Mouse (Mus musculus) MEL-GATA-1-ER (cell line): ENCODE data around the gene Kcnk4.

Experiments
- DNase-seq: peaks from one replicate; pipeline ENCODE4 v3.0.0-alpha.2; 2012; ENCODE audit warnings: low read depth; ENCODE audit errors: extremely low read depth

Kcnk4 gene

DNA sequence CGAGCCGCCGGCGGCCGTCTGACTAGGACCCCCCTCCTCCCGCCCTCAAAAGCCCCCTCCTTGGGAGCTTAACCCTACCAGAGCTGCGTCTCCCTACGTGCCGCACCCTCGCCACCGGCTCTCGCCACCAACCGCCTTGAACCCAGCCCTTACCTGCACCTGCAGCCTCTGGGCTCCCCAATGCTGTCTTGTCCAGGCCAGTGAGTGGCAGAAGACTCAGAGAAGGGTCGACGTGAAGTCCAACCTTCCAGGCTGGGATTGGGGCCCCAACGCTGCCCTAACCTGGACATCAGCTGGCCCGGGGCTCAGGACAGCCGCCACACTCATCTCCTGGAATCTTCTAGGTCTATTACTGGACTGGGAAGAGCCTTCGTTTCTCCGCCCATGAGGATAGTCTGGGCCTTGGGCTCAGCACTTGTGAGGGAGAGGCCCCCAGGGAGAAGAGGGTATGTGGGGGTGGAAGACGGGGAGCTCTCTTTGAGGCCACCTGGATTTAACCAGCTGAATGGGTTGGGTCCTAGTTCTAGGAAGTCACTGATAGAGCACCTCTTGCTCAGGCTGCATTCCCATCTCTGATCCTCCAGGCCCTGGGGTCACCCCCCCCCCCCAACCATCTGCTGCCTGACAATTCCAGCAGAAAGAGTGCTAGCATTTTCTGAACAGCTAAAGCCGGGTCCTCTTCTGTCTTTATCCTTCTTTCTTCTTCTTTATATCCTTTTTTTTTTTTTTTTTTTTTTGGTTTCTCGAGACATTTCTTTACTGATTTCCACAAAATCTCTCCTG lies at the start of gene Kcnk4:
Gene Kcnk4, minus strand, starts transcription at position 321 of the 783 bp plus-strand sequence.
- no peak for DNase-seq

DNA sequence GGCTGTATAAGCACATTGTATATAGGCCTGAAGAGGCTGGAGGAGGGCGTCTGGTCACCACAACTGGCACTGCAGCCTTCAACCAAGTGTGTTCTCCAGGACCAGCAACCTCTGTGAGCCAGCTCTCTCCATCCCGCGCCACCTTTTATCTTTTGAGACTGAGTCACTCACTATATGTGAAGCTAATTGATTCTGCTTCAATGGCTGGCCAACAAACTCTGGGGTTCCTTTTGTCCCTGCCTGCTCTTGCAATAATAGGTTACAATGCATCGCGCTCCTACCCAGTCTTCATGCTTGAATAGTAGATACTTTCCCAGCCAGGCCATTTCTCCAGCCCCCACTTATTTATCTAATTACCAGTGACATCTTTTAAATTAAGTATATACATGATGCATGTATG lies 49.3 kb upstream of the Kcnk4 start:
- no peak for DNase-seq

DNA sequence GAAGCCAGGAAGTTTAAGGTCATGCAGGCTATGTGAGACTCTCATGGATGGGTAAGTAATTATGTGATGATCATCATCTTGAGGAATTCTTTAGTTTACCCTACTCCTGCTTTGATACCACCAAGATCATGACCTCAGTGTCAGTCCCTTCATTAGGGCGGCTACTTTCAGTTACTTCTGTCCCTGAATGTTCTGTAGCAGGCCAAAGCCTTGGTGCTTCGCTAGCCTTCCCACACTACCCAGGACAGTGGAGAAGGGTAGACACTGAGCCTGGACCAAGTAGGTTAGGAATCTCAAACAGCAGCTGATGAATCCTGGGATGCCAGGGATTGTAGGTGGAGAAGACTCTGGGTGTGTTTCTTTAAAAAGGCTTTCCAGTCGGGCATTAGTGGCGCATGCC lies 47.1 kb upstream of the Kcnk4 start:
- DNase-seq, result no peak

DNA sequence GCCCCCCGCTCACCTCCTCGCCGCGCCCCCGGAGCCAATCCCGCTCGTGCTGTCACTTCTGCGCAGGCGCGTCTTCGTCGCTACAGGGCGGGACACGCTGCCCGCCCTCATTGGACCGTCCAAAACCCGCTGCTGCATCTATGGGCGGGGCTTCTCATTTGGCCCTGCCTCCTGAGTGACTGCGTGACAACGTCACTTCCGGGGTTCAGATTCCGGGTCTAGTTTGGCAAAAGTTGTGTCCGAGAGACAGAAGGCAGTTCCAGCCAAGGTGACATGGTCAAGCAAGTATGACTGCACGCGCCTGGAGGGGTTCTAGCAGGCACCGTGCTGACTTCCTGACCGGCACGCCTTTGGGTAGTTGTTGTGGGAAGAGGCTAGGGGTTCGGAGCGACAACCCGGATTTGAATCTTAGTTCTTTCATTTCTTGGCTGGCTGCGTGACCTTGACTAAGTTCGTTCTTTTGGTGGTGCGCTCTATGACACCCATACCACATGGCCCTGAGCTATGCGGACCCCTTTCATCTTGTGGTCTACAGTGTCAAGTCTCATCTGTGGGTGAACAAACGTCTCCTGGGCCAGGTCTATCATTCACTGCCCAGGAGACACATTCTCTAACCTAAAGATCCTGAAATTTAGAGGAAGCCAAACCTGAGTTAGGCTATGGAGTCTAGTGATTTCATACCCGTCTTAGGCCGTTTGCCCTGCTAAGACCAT lies 46.2 kb upstream of the Kcnk4 start, which contains the start of gene Fkbp2:
Gene Fkbp2, minus strand, starts transcription at position 121 of the 713 bp plus-strand sequence.
- peak; percentile 85 for DNase-seq

- DNase-seq, result peak; percentile 93
Measured at GRCm38 (mm10) chr19:6979486-6980380, 45.4 kb upstream of the Kcnk4 start.

DNA sequence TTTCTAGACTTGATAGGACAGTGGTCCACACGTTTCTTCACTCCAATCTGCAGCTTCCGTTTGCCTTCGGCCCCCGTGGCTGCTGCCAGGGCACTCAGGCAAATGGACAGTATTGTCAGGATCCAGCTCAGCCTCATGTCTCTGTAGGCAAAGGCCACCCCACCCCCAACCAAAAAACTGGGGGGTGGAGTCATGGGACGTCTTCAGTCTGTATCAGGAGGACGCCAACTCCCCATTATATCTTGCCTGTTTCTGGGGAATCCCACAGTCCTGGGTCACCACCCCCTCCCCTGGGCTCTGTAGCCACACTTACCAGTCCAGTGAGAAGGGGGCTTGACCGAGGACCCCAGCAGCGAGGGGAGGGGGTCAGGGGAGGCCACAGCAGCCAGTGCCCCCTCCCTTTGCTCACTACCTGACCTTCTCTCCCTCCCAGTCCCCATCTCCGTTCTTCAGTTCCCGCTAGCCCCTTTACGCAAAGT lies 44.7 kb upstream of the Kcnk4 start:
- no peak for DNase-seq

DNA sequence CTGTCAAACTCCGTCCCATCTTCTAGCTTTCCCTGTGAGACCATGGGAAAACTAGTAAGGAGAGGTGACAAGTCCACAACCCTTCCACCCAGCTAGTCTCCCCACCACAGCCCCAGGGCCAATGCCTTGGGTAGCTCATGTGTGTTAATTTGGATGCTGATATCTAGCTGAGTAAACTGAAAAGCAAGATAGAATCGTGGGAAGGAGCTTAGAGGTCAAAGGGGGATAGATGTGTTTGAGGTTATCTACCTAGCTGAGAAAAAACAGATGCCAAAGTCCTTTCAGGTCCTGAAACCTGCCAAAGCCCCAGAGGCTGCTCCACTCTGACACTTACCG lies 44.3 kb upstream of the Kcnk4 start:
- no peak for DNase-seq

DNA sequence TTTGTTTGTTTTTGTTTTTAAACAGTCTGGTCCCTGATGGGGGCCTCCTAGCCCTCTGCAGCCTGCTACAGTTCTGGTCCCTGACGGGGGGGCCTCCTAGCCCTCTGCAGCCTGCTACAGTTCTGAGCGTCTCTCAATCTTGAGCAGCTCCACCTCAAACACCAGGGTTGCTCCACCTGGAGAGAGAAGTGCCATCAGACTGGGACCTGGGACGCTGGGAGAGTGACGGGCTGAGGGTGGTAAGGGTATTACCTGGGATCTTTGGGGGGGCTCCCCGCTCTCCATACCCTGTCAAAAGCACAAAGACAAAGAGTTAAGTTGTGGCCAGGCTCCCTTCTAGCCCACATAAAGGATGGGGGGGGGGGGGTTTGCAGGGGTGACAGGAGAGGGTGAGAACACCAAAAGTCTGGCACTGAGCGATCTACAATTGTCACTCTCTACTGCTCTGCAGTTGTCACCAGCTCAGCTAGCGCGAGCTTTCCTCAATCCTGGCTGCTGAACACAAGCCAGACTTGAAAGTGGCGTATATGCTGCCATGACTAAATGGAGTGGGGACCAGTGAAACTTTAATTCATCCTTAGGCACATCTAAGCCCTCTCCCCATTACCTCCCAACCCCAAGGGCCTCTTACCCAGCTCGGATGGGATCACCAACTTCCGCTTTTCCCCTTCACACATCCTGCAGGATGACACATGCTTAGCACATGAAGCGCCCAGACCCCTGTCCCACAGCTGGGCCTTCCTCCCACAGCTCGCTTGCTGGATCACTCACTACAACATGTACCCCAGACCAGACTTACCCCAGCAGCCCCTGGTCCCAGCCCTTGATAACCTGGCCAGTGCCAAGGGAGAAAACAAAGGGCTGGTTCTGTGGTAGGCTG lies 43.7 kb upstream of the Kcnk4 start:
- no peak for DNase-seq

DNA sequence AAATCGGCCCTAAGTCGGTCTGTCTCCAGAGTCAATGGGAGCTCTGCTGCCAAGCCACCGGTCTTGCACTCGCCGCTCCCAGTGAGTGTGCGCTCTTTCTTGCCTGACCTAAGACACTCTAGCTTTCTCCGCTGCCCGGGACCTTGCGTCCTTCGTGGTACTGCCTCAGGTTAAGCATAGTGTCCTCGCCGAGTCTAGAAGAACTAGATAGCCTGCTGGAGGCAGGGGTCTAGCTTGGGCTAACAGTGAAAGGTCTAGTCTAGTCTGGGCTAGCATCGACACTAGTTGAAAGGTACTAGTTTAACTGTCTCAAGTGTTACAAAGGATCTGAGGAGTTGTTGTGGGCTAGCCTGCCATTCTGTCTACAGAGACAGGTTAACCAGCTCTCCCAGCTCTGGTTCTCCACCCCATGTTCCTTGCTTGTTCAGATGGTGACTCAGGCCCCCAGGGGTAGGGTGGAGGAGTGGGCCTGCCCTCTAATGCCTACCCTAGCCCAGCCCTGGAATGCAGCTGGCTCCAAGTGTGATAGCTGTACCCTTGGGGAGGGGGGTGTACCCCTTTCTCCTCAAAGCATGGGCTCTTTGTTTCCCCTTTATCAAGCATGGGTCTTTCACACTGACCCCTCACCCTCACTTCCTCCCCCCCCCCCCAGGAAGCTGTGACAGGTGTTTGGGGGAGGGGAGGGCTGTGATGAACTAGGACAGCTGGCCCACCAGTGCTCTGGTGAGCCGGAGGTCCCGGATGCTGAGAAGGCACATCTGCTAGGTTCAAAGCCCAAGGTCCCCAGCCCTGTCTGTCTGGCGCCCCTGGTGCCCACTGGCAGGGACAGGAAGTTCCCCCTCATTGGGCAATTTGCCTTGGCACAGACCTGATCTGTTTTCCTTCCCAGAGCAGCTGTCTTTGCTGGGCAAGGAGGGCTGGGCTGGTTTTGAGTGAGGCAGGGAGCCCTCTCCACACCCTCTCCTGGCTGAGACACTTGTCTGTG lies 41.5 kb upstream of the Kcnk4 start, which contains the start of gene Plcb3:
Gene Plcb3, minus strand, starts transcription at position 934 of the 985 bp plus-strand sequence.
- no peak for DNase-seq

- DNase-seq, result peak; percentile 74
Measured at GRCm38 (mm10) chr19:6974211-6975205, 40.2 kb upstream of the Kcnk4 start, which contains the start of gene Ppp1r14b. TSS of gene Ppp1r14b (plus strand) at chr19:6974968.

GRCm38 (mm10) chr19:6973581-6974190 lies 39.4 kb upstream of the Kcnk4 start:
- no peak for DNase-seq

GRCm38 (mm10) chr19:6972247-6972917 lies 38.1 kb upstream of the Kcnk4 start:
- DNase-seq, result no peak

DNA sequence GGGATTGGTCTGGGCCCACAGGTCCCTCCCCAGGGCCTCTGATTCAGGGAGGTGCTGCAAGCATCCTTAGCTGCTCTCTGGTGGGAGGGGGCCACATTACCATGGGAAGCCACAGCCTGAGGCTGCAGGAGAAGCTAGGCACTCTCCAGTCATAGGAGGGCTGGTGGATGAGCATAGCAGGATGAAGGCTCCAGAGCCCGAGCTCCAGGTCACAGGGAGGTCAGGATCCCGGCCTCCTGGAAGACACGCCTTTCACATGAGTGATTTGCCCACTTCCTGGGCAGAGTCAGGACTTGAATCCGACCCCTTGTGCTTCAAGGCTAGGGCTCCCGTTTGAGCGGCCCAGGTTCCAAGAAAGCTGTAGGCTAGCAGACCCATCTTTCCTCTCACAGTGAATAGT lies 37.3 kb upstream of the Kcnk4 start:
- DNase-seq, result no peak

GRCm38 (mm10) chr19:6970460-6971085 lies 36.3 kb upstream of the Kcnk4 start:
- DNase-seq, result no peak

- no peak for DNase-seq
Measured at GRCm38 (mm10) chr19:6969665-6970381, 35.5 kb upstream of the Kcnk4 start.

- DNase-seq, result no peak
Measured at GRCm38 (mm10) chr19:6969291-6969664, 35.0 kb upstream of the Kcnk4 start.
